ENCODE assay signal across 14 mouse cellular contexts in the genomic region with DNA sequence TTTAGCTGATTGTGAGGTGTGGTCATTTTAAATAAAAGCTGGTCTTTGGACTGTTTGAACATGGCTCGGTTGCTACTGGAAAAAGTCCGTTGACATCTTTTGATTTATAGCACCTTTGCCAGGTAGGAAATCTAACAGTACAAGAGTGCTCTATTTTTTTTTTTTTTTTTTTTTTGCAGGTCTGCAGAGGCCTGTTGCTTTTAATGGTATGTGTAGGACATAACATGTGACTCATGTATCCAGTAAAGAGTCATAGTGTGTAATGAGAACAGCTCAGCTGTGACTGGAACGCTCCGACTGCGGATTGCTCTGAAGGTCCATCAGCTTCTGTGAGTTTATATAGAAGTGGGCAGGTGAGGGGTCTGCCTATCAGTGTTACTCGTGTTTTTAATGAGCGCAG.
"Had no signal": no experiment of that assay in that cellular context is flagged by ENCODE, and none has a peak within 500 bp of the region (broad histone marks: within the 10 kb centered on the region; RNA-seq: fewer than 3 reads in every experiment).

No protein-coding gene starts in this region.

- H3K4me1 ChIP-seq: midbrain, embryonic 12.5 days; midbrain, embryonic 15.5 days; neural tube, embryonic 13.5 days had no signal

- DNase-seq: kidney, adult 18-20 months; kidney, postnatal 25 days; layer of hippocampus, postnatal 36 days; liver, postnatal 0 days; lung, embryonic 14.5 days; thymus, postnatal 25 days had no signal

- H3K4me3 ChIP-seq: left cerebral cortex, adult 2 months; midbrain, embryonic 12.5 days; midbrain, embryonic 15.5 days; neural tube, embryonic 13.5 days had no signal

- H3K9ac ChIP-seq: liver, embryonic 14.5 days; liver, postnatal 0 days; lung, embryonic 14.5 days; midbrain, embryonic 12.5 days; midbrain, embryonic 15.5 days; neural tube, embryonic 13.5 days had no signal

- H3K27me3 ChIP-seq: midbrain, embryonic 12.5 days; midbrain, embryonic 15.5 days; neural tube, embryonic 13.5 days had no signal

- H3K4me2 ChIP-seq: lung, embryonic 14.5 days; midbrain, embryonic 12.5 days; midbrain, embryonic 15.5 days; neural tube, embryonic 13.5 days had no signal

- ATAC-seq: liver, postnatal 0 days; lung, postnatal 0 days; midbrain, embryonic 15.5 days had no signal

- H3K36me3 ChIP-seq: midbrain, embryonic 12.5 days; midbrain, embryonic 15.5 days; neural tube, embryonic 13.5 days had no signal

- H3K9me3 ChIP-seq: midbrain, embryonic 12.5 days; midbrain, embryonic 15.5 days; neural tube, embryonic 13.5 days had no signal

- H3K27ac ChIP-seq: kidney, postnatal 0 days; left cerebral cortex, adult 2 months; liver, embryonic 14.5 days; macrophage; midbrain, embryonic 12.5 days; midbrain, embryonic 15.5 days; neural tube, embryonic 13.5 days had no signal
